Mouse (Mus musculus) CH12.LX (cell line): Measurements from ENCODE around the gene Stk24. TPM values are rescaled to one million over a fixed set of nuclear protein-coding genes. Genes with fewer than 3 reads are reported as not detected.

Source experiments
- DNase-seq: peaks from one replicate; pipeline ENCODE4 v3.0.0-alpha.2; 2013; ENCODE audit errors: extremely low read depth
- H3K27ac ChIP-seq: 2 replicates; pipeline ENCODE4 v1.5.1; 2012; ENCODE audit warnings: low read depth, mild to moderate bottlenecking, control low read depth, moderate library complexity; ENCODE audit not compliant: insufficient read depth
- H3K27me3 ChIP-seq: replicated peaks from 2 replicates; pipeline ENCODE3; 2012; ENCODE audit warnings: inconsistent platforms
- H3K36me3 ChIP-seq, 2 experiments: replicated peaks in 1 of 2; 2 replicates each; pipeline versions ENCODE3 to v1.6.1; 2012; ENCODE audit warnings: inconsistent platforms in 1 of 2, low read length in 1 of 2, mild to moderate bottlenecking in 1 of 2, mixed read lengths in 1 of 2, moderate library complexity in 1 of 2; ENCODE audit not compliant: control insufficient read depth in 1 of 2, insufficient read depth in 1 of 2
- H3K4me1 ChIP-seq, 2 experiments: 2 replicates each; pipeline ENCODE4 v1.6.1; 2012; ENCODE audit warnings: inconsistent platforms in 1 of 2, moderate library complexity in 1 of 2; ENCODE audit not compliant: insufficient read depth in 2 of 2, control insufficient read depth in 1 of 2
- H3K4me2 ChIP-seq: 2 replicates; pipeline ENCODE4 v1.6.1; 2012; ENCODE audit warnings: low read depth, mild to moderate bottlenecking, control low read depth; ENCODE audit not compliant: poor library complexity, insufficient read depth, severe bottlenecking
- H3K4me3 ChIP-seq, 3 experiments: fragments of 150-350 bp in 1 of 3; sonication (generic) in 1 of 3; replicated peaks in 1 of 3; 2 replicates each; pipeline versions ENCODE3 to v1.5.1; 2011 to 2012; ENCODE audit warnings: low read depth in 2 of 3, low read length in 2 of 3, mild to moderate bottlenecking in 2 of 3, moderate library complexity in 2 of 3, control low read depth in 1 of 3, improper control_type of control experiment in 1 of 3, inconsistent platforms in 1 of 3, mixed read lengths in 1 of 3; ENCODE audit not compliant: poor library complexity in 1 of 3
- H3K79me2 ChIP-seq: replicated peaks from 2 replicates; pipeline ENCODE4 v1.6.1; 2012; ENCODE audit warnings: mild to moderate bottlenecking, moderate library complexity; ENCODE audit not compliant: control insufficient read depth, poor library complexity, insufficient read depth, severe bottlenecking; ENCODE audit errors: extremely low read depth
- H3K9ac ChIP-seq: 2 replicates; pipeline ENCODE4 v1.6.1; 2012; ENCODE audit warnings: low read depth, mild to moderate bottlenecking, control low read depth, moderate library complexity; ENCODE audit not compliant: insufficient read depth
- H3K9me3 ChIP-seq: replicated peaks from 2 replicates; pipeline ENCODE3; 2012; ENCODE audit warnings: low read length, inconsistent platforms, mixed read lengths
- BHLHE40 ChIP-seq: IDR thresholded peaks from 2 replicates; pipeline ENCODE4 v1.6.1; 2011; ENCODE audit warnings: mild to moderate bottlenecking, low read depth, low read length, improper control_type of control experiment
- CHD2 ChIP-seq: IDR thresholded peaks from 2 replicates; pipeline ENCODE4 v1.6.1; 2011; ENCODE audit warnings: low read length, improper control_type of control experiment
- CTCF ChIP-seq, 2 experiments: IDR thresholded peaks in 1 of 2; conservative IDR thresholded peaks in 1 of 2; 2 replicates each; pipeline ENCODE4 v1.5.1; 2011 to 2012; ENCODE audit warnings: low read depth in 2 of 2, low read length in 2 of 2, improper control_type of control experiment in 1 of 2, inconsistent platforms in 1 of 2, mild to moderate bottlenecking in 1 of 2, moderate library complexity in 1 of 2
- E2F4 ChIP-seq: IDR thresholded peaks from 2 replicates; pipeline ENCODE4 v1.6.1; 2011; ENCODE audit warnings: low read depth, low read length, improper control_type of control experiment; ENCODE audit not compliant: insufficient replicate concordance
- ETS1 ChIP-seq: conservative IDR thresholded peaks from 2 replicates; pipeline ENCODE4 v1.6.1; 2012; ENCODE audit warnings: low read depth, mild to moderate bottlenecking, inconsistent platforms, low read length, improper control_type of control experiment, moderate library complexity
- GABPA ChIP-seq: IDR thresholded peaks from 2 replicates; pipeline ENCODE4 v1.6.1; 2012; ENCODE audit warnings: low read depth, low read length, improper control_type of control experiment, inconsistent platforms; ENCODE audit not compliant: insufficient replicate concordance
- IRF4 ChIP-seq: IDR thresholded peaks from 2 replicates; pipeline ENCODE4 v1.6.1; 2014; ENCODE audit warnings: low read depth, mild to moderate bottlenecking, inconsistent platforms, low read length, improper control_type of control experiment
- JUN ChIP-seq: IDR thresholded peaks from 2 replicates; pipeline ENCODE4 v1.6.1; 2011; ENCODE audit warnings: low read depth, mild to moderate bottlenecking, low read length, improper control_type of control experiment, moderate library complexity; ENCODE audit not compliant: insufficient read depth
- JUND ChIP-seq: conservative IDR thresholded peaks from 2 replicates; pipeline ENCODE4 v1.6.1; 2011; ENCODE audit warnings: low read depth, low read length, improper control_type of control experiment
- MAFK ChIP-seq: IDR thresholded peaks from 2 replicates; pipeline ENCODE4 v1.6.1; 2011; ENCODE audit warnings: low read length, improper control_type of control experiment; ENCODE audit not compliant: insufficient replicate concordance
- MAZ ChIP-seq: IDR thresholded peaks from 2 replicates; pipeline ENCODE4 v1.6.1; 2012; ENCODE audit warnings: low read depth, mild to moderate bottlenecking, inconsistent platforms, low read length, improper control_type of control experiment, moderate library complexity
- MXI1 ChIP-seq: IDR thresholded peaks from 2 replicates; pipeline ENCODE4 v1.6.1; 2011; ENCODE audit warnings: mild to moderate bottlenecking, low read depth, low read length, improper control_type of control experiment
- POLR2AphosphoS2 ChIP-seq: IDR thresholded peaks from 2 replicates; pipeline ENCODE4 v1.6.1; 2011; ENCODE audit warnings: low read depth, low read length, improper control_type of control experiment
- RAD21 ChIP-seq: IDR thresholded peaks from 2 replicates; pipeline ENCODE4 v1.6.1; 2011; ENCODE audit warnings: low read depth, mild to moderate bottlenecking, low read length, improper control_type of control experiment, moderate library complexity
- RCOR1 ChIP-seq: conservative IDR thresholded peaks from 2 replicates; pipeline ENCODE4 v1.6.1; 2012; ENCODE audit warnings: low read depth, mild to moderate bottlenecking, inconsistent platforms, low read length, improper control_type of control experiment
- SIN3A ChIP-seq: IDR thresholded peaks from 2 replicates; pipeline ENCODE4 v1.6.1; 2012; ENCODE audit warnings: low read length, improper control_type of control experiment, inconsistent platforms
- ZC3H11A ChIP-seq: IDR thresholded peaks from 2 replicates; pipeline ENCODE4 v1.6.1; 2012; ENCODE audit warnings: low read depth, mild to moderate bottlenecking, inconsistent platforms, low read length, improper control_type of control experiment
- ZKSCAN1 ChIP-seq: IDR thresholded peaks from 2 replicates; pipeline ENCODE4 v1.6.1; 2012; ENCODE audit warnings: low read depth, inconsistent platforms, low read length, improper control_type of control experiment, borderline replicate concordance
- dilution Hi-C: fragments of 300-500 bp; cut with MboI; formaldehyde crosslinking; loops from 2 replicates; pipeline ENCODE4 v1.14.3; 2020; ENCODE audit warnings: low sequenced_read_pairs; ENCODE audit not compliant: extremely low pct_unique_long_range_greater_than_20kb, extremely low pct_ligation_motif_present
- in situ Hi-C: fragments of 300-500 bp; cut with MboI; formaldehyde crosslinking; loops from 3 replicates; pipeline ENCODE4 v1.14.3; 2019; ENCODE audit warnings: low sequenced_read_pairs, low pct_ligation_motif_present, low pct_unique_long_range_greater_than_20kb, mixed read lengths
- polyA plus RNA-seq: library from polyadenylated mRNA; unstranded; fragments of >175 nt; gene quantifications from 2 replicates; pipeline ENCODE4 v1.2.1, GENCODE M21; 2012; ENCODE audit warnings: low read depth; ENCODE audit not compliant: insufficient read length
- total RNA-seq, 2 experiments: library from RNA; depleted of rRNA; stranded (reverse); fragments of 300-350 nt in 1 of 2; fragments of >200 nt in 1 of 2; gene quantifications; 2 replicates each; pipeline ENCODE4 v1.2.3; 2012 to 2014

Gene Stk24
- total and polyA plus RNA-seq, 3 experiments, result 35.5 to 96.7 (median 52.7) TPM

DNA sequence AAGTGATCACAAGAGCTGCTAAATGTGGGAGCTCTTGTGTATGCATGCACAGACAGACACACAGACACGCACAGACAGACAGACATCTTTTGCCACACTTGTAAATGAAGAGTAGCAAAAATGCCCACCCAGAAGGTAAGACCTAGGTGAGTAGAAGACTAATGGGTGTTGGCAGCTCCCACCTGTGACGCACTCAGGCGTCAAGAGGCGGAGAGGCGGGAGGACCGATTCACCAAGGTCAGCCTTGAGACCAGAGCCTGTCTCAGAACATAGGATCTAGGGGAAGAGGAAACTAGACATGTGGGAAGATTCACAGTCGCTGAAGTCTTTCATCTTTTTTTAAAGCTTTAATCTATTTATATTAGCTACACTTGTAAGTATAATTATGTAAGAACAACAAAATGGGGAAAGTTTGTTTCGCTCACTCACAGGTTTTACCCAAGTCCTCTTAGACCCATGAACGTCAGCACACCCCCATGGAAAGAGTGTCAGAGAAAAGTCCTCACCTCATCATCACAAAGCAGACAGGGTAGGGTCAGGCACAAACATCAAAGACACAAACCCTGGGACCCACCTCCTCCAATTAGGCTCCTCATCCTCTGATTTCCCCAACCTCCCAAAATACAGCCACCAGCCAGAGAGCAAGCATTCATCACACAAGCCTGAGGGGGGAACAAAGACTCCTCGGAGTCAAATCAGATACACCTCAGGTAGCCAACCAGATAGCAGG lies 26.0 kb downstream of the Stk24 start:
- Histone ChIP-seq H3K9ac (no peak overlapping the region), H3K27ac (no peak overlapping the region), H3K4me2 (no peak overlapping the region), H3K4me1 (peaks cover 9 to 93% of the 10 kb centered on the region in 2 experiments), H3K27me3 (no peaks in the 10 kb centered on the region), H3K79me2 (peaks cover 75% of the 10 kb centered on the region), H3K9me3 (no peaks in the 10 kb centered on the region), H3K4me3 (no peak overlapping the region), H3K36me3 (peaks cover 0 to 69% of the 10 kb centered on the region in 2 experiments)
- TF ChIP-seq BHLHE40, result no peak
- no peak for TF ChIP-seq JUND
- no peak for TF ChIP-seq E2F4
- no peak for TF ChIP-seq JUN
- TF ChIP-seq ZKSCAN1, result no peak
- TF ChIP-seq POLR2AphosphoS2, result no peak
- no peak for TF ChIP-seq IRF4
- no peak for TF ChIP-seq RAD21
- no peak for TF ChIP-seq CHD2
- TF ChIP-seq MXI1, result no peak
- dilution Hi-C loops (no loop called here), in situ Hi-C loops (no loop called here)
- DNase-seq, result no peak

- Histone ChIP-seq H3K9me3 (no peaks in the 10 kb centered on the region), H3K36me3 (peaks cover 0 to 73% of the 10 kb centered on the region in 2 experiments), H3K27me3 (no peaks in the 10 kb centered on the region), H3K27ac (no peak overlapping the region), H3K4me2 (no peak overlapping the region), H3K4me3 (no peak overlapping the region), H3K9ac (no peak overlapping the region), H3K4me1 (peaks cover 16 to 93% of the 10 kb centered on the region in 2 experiments), H3K79me2 (peaks cover 75% of the 10 kb centered on the region)
- dilution Hi-C loops (no loop called here), in situ Hi-C loops (no loop called here)
- no peak for DNase-seq
- TF ChIP-seq ETS1, result no peak
- TF ChIP-seq RAD21, result no peak
- no peak for TF ChIP-seq MAZ
- no peak for TF ChIP-seq ZC3H11A
- TF ChIP-seq CTCF (conservative IDR thresholded peaks at IDR 0.05 in 1 of 2, IDR thresholded peaks at IDR 0.05 in 1 of 2; ENCODE audit: low read depth in 2 of 2, low read length in 2 of 2), result no peak
- no peak for TF ChIP-seq RCOR1
- TF ChIP-seq GABPA, result no peak
- TF ChIP-seq MAFK, result no peak
- TF ChIP-seq SIN3A, result no peak
Observed at GRCm38 (mm10) chr14:121352744-121353143, 27.1 kb downstream of the Stk24 start.
